Mouse (Mus musculus) frontal cortex, adult 2 months (tissue): Measurements from ENCODE around the gene Xpo4. TPM values are rescaled to one million over a fixed set of nuclear protein-coding genes. Genes with fewer than 3 reads are reported as not detected.
"Not testable (repeated sequence)": the region's sequence is repeated elsewhere in the genome, so short reads cannot be mapped to it uniquely, and the experiment has no call there.

Experiments
- DNase-seq, 2 experiments: peaks; one replicate each; pipeline ENCODE4 v3.0.0; 2022; ENCODE audit warnings: low spot score in 1 of 2; ENCODE audit errors: extremely low spot score in 1 of 2
- polyA plus RNA-seq: library from polyadenylated mRNA; depleted of rRNA; stranded (reverse); fragments of >200 nt; gene quantifications from 2 replicates; pipeline ENCODE4 v1.2.3, GENCODE M21; 2012; rRNA removed

The Xpo4 gene
- 6.8 and 8.0 TPM in 2 replicates for polyA plus RNA-seq

- DNase-seq, result peak; percentile 52 to 83
Measured at GRCm38 (mm10) chr14:57664822-57665627, at the start of gene Xpo4. Gene Xpo4 (minus strand): TSS chr14:57665430.

- DNase-seq, result no peak
Measured at GRCm38 (mm10) chr14:57712884-57713283, 47.7 kb upstream of the Xpo4 start.

GRCm38 (mm10) chr14:57711059-57711458, 45.8 kb upstream of the Xpo4 start:
- DNase-seq, result no peak

GRCm38 (mm10) chr14:57709171-57709570, 43.9 kb upstream of the Xpo4 start:
- DNase-seq, result no peak

GRCm38 (mm10) chr14:57708580-57708979, 43.4 kb upstream of the Xpo4 start:
- no peak for DNase-seq

- DNase-seq, result peak in 1 of 2 experiments; percentile 20
Measured at GRCm38 (mm10) chr14:57707100-57707893, 42.1 kb upstream of the Xpo4 start.

GRCm38 (mm10) chr14:57706760-57707099, 41.5 kb upstream of the Xpo4 start:
- peak; percentile 44 to 72 for DNase-seq

GRCm38 (mm10) chr14:57705759-57706158, 40.5 kb upstream of the Xpo4 start:
- no peak for DNase-seq

- DNase-seq, result no peak
Measured at GRCm38 (mm10) chr14:57705075-57705474, 39.8 kb upstream of the Xpo4 start.

- no peak for DNase-seq
Measured at GRCm38 (mm10) chr14:57701915-57702477, 36.8 kb upstream of the Xpo4 start.

- no peak for DNase-seq
Measured at GRCm38 (mm10) chr14:57699461-57699970, 34.3 kb upstream of the Xpo4 start.

GRCm38 (mm10) chr14:57699016-57699415, 33.8 kb upstream of the Xpo4 start:
- DNase-seq, result no peak

- no peak for DNase-seq
Measured at GRCm38 (mm10) chr14:57696066-57696465, 30.8 kb upstream of the Xpo4 start.

GRCm38 (mm10) chr14:57695550-57695949, 30.3 kb upstream of the Xpo4 start:
- no peak for DNase-seq

GRCm38 (mm10) chr14:57694246-57694645, 29.0 kb upstream of the Xpo4 start:
- no peak for DNase-seq

GRCm38 (mm10) chr14:57692517-57693130, 27.4 kb upstream of the Xpo4 start:
- DNase-seq, result no peak

GRCm38 (mm10) chr14:57691316-57691715, 26.1 kb upstream of the Xpo4 start:
- DNase-seq, result no peak

GRCm38 (mm10) chr14:57690681-57691080, 25.5 kb upstream of the Xpo4 start:
- DNase-seq, result no peak

- DNase-seq, result not testable (repeated sequence)
Measured at GRCm38 (mm10) chr14:57688066-57688465, 22.8 kb upstream of the Xpo4 start.

- DNase-seq, result no peak
Measured at GRCm38 (mm10) chr14:57687441-57687840, 22.2 kb upstream of the Xpo4 start.

GRCm38 (mm10) chr14:57686647-57687046, 21.4 kb upstream of the Xpo4 start:
- DNase-seq, result no peak
